Mouse (Mus musculus): ENCODE results near the gene Rbbp8nl. TPM values are rescaled to one million over a fixed set of nuclear protein-coding genes. Genes with fewer than 3 reads are reported as not detected.

Gene Rbbp8nl
- 1.5 and 1.8 TPM in 2 replicates for polyA plus RNA-seq (2015; fragmentation: Nextera tagmentation; extraction: Ambion mirVana)

GRCm38 (mm10) chr2:180289440-180290108 is at the start of gene Rbbp8nl:
Rbbp8nl (minus strand) TSS chr2:180289879.
- H3K27me3 ChIP-seq, result no peaks in the 10 kb centered on the region
- WGBS, result 28% methylated on average over 16 of the region's 16 CpGs
- peak within 1 kb of the TSS; percentile 32 for H3K4me3 ChIP-seq (replicated peaks)
- peak within 1 kb of the TSS; percentile 35 for H3K4me2 ChIP-seq (replicated peaks)
- H3K4me1 ChIP-seq, result 0 out of 2 replicates have a peak, but pooled peaks cover 3% of the 10 kb centered on the region
- H3K9me3 ChIP-seq (replicated peaks), result no peaks in the 10 kb centered on the region
- H3K36me3 ChIP-seq, result no peaks in the 10 kb centered on the region
- H3K9ac ChIP-seq, result no peak within 1 kb of the TSS
- ATAC-seq (ENCODE audit: insufficient number of reproducible peaks, low FRiP score, low TSS enrichment, low read depth), result 0 out of 2 replicates have a peak, but pooled peaks have one; percentile 21
- H3K27ac ChIP-seq (replicated peaks), result peak within 1 kb of the TSS; percentile 72

- no peak; the same call in 1 of the 2 replicates for ATAC-seq (ENCODE audit: insufficient number of reproducible peaks, low FRiP score, low TSS enrichment, low read depth)
- H3K36me3 ChIP-seq, result no peaks in the 10 kb centered on the region
These were observed 44.9 kb upstream of the Rbbp8nl start, which contains the start of gene Gata5 for GRCm38 (mm10) chr2:180334551-180334986. Gata5 (minus strand) TSS chr2:180334699.

GRCm38 (mm10) chr2:180333778-180334550 is 44.3 kb upstream of the Rbbp8nl start:
- Histone ChIP-seq H3K27ac (replicated peaks) (no peak overlapping the region), H3K4me2 (replicated peaks) (peak overlapping the region; percentile 52), H3K4me1 (peaks cover 15% of the 10 kb centered on the region), H3K27me3 (peaks cover 80% of the 10 kb centered on the region), H3K9ac (no peak overlapping the region), H3K4me3 (replicated peaks) (peak overlapping the region; percentile 38), H3K36me3 (no peaks in the 10 kb centered on the region), H3K9me3 (replicated peaks) (no peaks in the 10 kb centered on the region)
- ATAC-seq (ENCODE audit: insufficient number of reproducible peaks, low FRiP score, low TSS enrichment, low read depth), result no peak
- WGBS, result 1% methylated on average over 69 of the region's 69 CpGs

More at GRCm38 (mm10) chr2:180334551-180334986, 44.9 kb upstream of the Rbbp8nl start, which contains the start of gene Gata5:
- Histone ChIP-seq H3K9ac (no peak within 1 kb of the TSS), H3K4me1 (peaks cover 15% of the 10 kb centered on the region), H3K9me3 (replicated peaks) (no peaks in the 10 kb centered on the region), H3K4me3 (replicated peaks) (peak within 1 kb of the TSS; percentile 38), H3K27ac (replicated peaks) (no peak within 1 kb of the TSS), H3K4me2 (replicated peaks) (peak within 1 kb of the TSS; percentile 52), H3K27me3 (peaks cover 86% of the 10 kb centered on the region)
- WGBS, result under 1% methylated on average over 33 of the region's 33 CpGs

- Histone ChIP-seq H3K4me3 (replicated peaks) (no peak overlapping the region), H3K9me3 (replicated peaks) (no peaks in the 10 kb centered on the region), H3K4me2 (replicated peaks) (no peak overlapping the region), H3K27ac (replicated peaks) (no peak overlapping the region), H3K9ac (no peak overlapping the region), H3K27me3 (peaks cover 36% of the 10 kb centered on the region), H3K36me3 (no peaks in the 10 kb centered on the region), H3K4me1 (peaks cover 10% of the 10 kb centered on the region)
- 91% methylated on average over 1 of the region's 1 CpGs for WGBS
- ATAC-seq (ENCODE audit: insufficient number of reproducible peaks, low FRiP score, low TSS enrichment, low read depth), result no peak
These were observed 39.8 kb upstream of the Rbbp8nl start for GRCm38 (mm10) chr2:180329466-180329865.

GRCm38 (mm10) chr2:180322674-180323355 is 33.1 kb upstream of the Rbbp8nl start:
- H3K9ac ChIP-seq, result no peak overlapping the region
- 34% methylated on average over 14 of the region's 14 CpGs for WGBS
- no peak overlapping the region for H3K4me3 ChIP-seq (replicated peaks)
- no peaks in the 10 kb centered on the region for H3K36me3 ChIP-seq
- H3K4me1 ChIP-seq, result peaks cover 5% of the 10 kb centered on the region; the same call in 1 of the 2 replicates
- ATAC-seq (ENCODE audit: insufficient number of reproducible peaks, low FRiP score, low TSS enrichment, low read depth), result no peak
- H3K27ac ChIP-seq (replicated peaks), result no peak overlapping the region
- H3K27me3 ChIP-seq, result no peaks in the 10 kb centered on the region
- no peak overlapping the region for H3K4me2 ChIP-seq (replicated peaks)
- no peaks in the 10 kb centered on the region for H3K9me3 ChIP-seq (replicated peaks)

GRCm38 (mm10) chr2:180320216-180320615 is 30.5 kb upstream of the Rbbp8nl start:
- no peak for ATAC-seq (ENCODE audit: insufficient number of reproducible peaks, low FRiP score, low TSS enrichment, low read depth)
- Histone ChIP-seq H3K9ac (no peak overlapping the region), H3K4me3 (replicated peaks) (no peak overlapping the region), H3K36me3 (no peaks in the 10 kb centered on the region), H3K27ac (replicated peaks) (no peak overlapping the region), H3K4me1 (peaks cover 5% of the 10 kb centered on the region; the same call in 1 of the 2 replicates), H3K9me3 (replicated peaks) (no peaks in the 10 kb centered on the region), H3K4me2 (replicated peaks) (no peak overlapping the region), H3K27me3 (no peaks in the 10 kb centered on the region)
- WGBS, result 72% methylated on average over 4 of the region's 4 CpGs

- H3K9me3 ChIP-seq (replicated peaks), result no peaks in the 10 kb centered on the region
- H3K36me3 ChIP-seq, result no peaks in the 10 kb centered on the region
- no peaks in the 10 kb centered on the region for H3K27me3 ChIP-seq
- 69% methylated on average over 7 of the region's 7 CpGs for WGBS
- no peak overlapping the region for H3K9ac ChIP-seq
- no peak overlapping the region for H3K27ac ChIP-seq (replicated peaks)
- no peaks in the 10 kb centered on the region for H3K4me1 ChIP-seq
- ATAC-seq (ENCODE audit: insufficient number of reproducible peaks, low FRiP score, low TSS enrichment, low read depth), result no peak
- H3K4me3 ChIP-seq (replicated peaks), result no peak overlapping the region
- H3K4me2 ChIP-seq (replicated peaks), result no peak overlapping the region
These were observed 27.9 kb upstream of the Rbbp8nl start for GRCm38 (mm10) chr2:180317591-180317990.

- Histone ChIP-seq H3K36me3 (no peaks in the 10 kb centered on the region), H3K9ac (no peak overlapping the region), H3K4me3 (replicated peaks) (no peak overlapping the region), H3K27me3 (no peaks in the 10 kb centered on the region), H3K27ac (replicated peaks) (no peak overlapping the region), H3K4me2 (replicated peaks) (no peak overlapping the region), H3K9me3 (replicated peaks) (no peaks in the 10 kb centered on the region), H3K4me1 (no peaks in the 10 kb centered on the region)
- WGBS, result 80% methylated on average over 2 of the region's 2 CpGs
- no peak for ATAC-seq (ENCODE audit: insufficient number of reproducible peaks, low FRiP score, low TSS enrichment, low read depth)
These were observed 24.6 kb upstream of the Rbbp8nl start for GRCm38 (mm10) chr2:180314292-180314691.

GRCm38 (mm10) chr2:180311147-180311546 is 21.5 kb upstream of the Rbbp8nl start:
- H3K4me1 ChIP-seq, result no peaks in the 10 kb centered on the region
- H3K9ac ChIP-seq, result no peak overlapping the region
- WGBS, result 82% methylated on average over 4 of the region's 4 CpGs
- ATAC-seq (ENCODE audit: insufficient number of reproducible peaks, low FRiP score, low TSS enrichment, low read depth), result no peak
- no peak overlapping the region for H3K4me3 ChIP-seq (replicated peaks)
- H3K27ac ChIP-seq (replicated peaks), result no peak overlapping the region
- H3K4me2 ChIP-seq (replicated peaks), result no peak overlapping the region
- H3K27me3 ChIP-seq, result no peaks in the 10 kb centered on the region
- H3K36me3 ChIP-seq, result no peaks in the 10 kb centered on the region
- H3K9me3 ChIP-seq (replicated peaks), result no peaks in the 10 kb centered on the region

- no peaks in the 10 kb centered on the region for H3K36me3 ChIP-seq
- no peaks in the 10 kb centered on the region for H3K4me1 ChIP-seq
- H3K9me3 ChIP-seq (replicated peaks), result no peaks in the 10 kb centered on the region
- 58% methylated on average over 2 of the region's 2 CpGs for WGBS
- no peaks in the 10 kb centered on the region for H3K27me3 ChIP-seq
- no peak overlapping the region for H3K27ac ChIP-seq (replicated peaks)
- H3K9ac ChIP-seq, result no peak overlapping the region
- no peak overlapping the region for H3K4me3 ChIP-seq (replicated peaks)
- no peak overlapping the region for H3K4me2 ChIP-seq (replicated peaks)
- no peak for ATAC-seq (ENCODE audit: insufficient number of reproducible peaks, low FRiP score, low TSS enrichment, low read depth)
These were observed 18.0 kb upstream of the Rbbp8nl start for GRCm38 (mm10) chr2:180307680-180308079.
